Mouse (Mus musculus) forebrain, embryonic 15.5 days (tissue): ENCODE data around the gene Olfr591. TPM values are rescaled to one million over a fixed set of nuclear protein-coding genes. Genes with fewer than 3 reads are reported as not detected.
"Not testable (repeated sequence)": the region's sequence is repeated elsewhere in the genome, so short reads cannot be mapped to it uniquely, and the experiment has no call there.

Experiments used
- ATAC-seq: fragments of 200-750 bp; cut with Nextera tagmentation; replicated peaks from 2 replicates; pipeline ENCODE4 v1.8.0; 2017; ENCODE audit warnings: mild to moderate bottlenecking, moderate TSS enrichment, moderate library complexity
- H3K27ac ChIP-seq: fragments of 300-500 bp; sonication (generic); replicated peaks from 2 replicates; pipeline ENCODE4 v1.5.1; 2015; ENCODE audit warnings: mild to moderate bottlenecking, inconsistent platforms
- H3K27me3 ChIP-seq: fragments of 300-500 bp; sonication (generic); 2 replicates; pipeline ENCODE4 v1.6.1; 2015; ENCODE audit warnings: inconsistent platforms
- H3K36me3 ChIP-seq: fragments of 300-500 bp; sonication (generic); 2 replicates; pipeline ENCODE4 v1.6.1; 2015; ENCODE audit warnings: mild to moderate bottlenecking, inconsistent platforms
- H3K4me1 ChIP-seq: fragments of 300-500 bp; sonication (generic); 2 replicates; pipeline ENCODE4 v1.6.1; 2015; ENCODE audit warnings: inconsistent platforms
- H3K4me2 ChIP-seq: fragments of 300-500 bp; sonication (generic); replicated peaks from 2 replicates; pipeline ENCODE4 v1.6.1; 2015; ENCODE audit warnings: mild to moderate bottlenecking, inconsistent platforms
- H3K4me3 ChIP-seq: fragments of 300-500 bp; sonication (generic); 2 replicates; pipeline ENCODE4 v1.5.1; 2015; ENCODE audit warnings: mild to moderate bottlenecking, inconsistent platforms
- H3K9ac ChIP-seq: fragments of 300-500 bp; sonication (generic); replicated peaks from 2 replicates; pipeline ENCODE4 v1.6.1; 2015; ENCODE audit warnings: mild to moderate bottlenecking, inconsistent platforms
- H3K9me3 ChIP-seq: fragments of 300-500 bp; sonication (generic); 2 replicates; pipeline ENCODE4 v1.6.1; 2016; ENCODE audit warnings: inconsistent platforms
- WGBS: fragments of 180-500 bp; shearing (Covaris S2); methylation state at CpG from one replicate; pipeline ENCODE4 v1.1.7; 2015; ENCODE audit warnings: mixed read lengths; 5-methylcytosine and 5-hydroxymethylcytosine counted together
- polyA plus RNA-seq: library from polyadenylated mRNA; unstranded; fragments of >200 nt; fragmentation: Nextera tagmentation; extraction: Ambion mirVana; gene quantifications from 2 replicates; pipeline ENCODE4 v1.2.1, GENCODE M21; 2015

The Olfr591 gene
- polyA plus RNA-seq, result not detected in 2 replicates

GRCm38 (mm10) chr7:103178240-103178639, at the start of gene Olfr591:
Gene Olfr591, minus strand, starts transcription at chr7:103178340.
- H3K27me3 ChIP-seq, result no peaks in the 10 kb centered on the region
- H3K27ac ChIP-seq, result no peak within 1 kb of the TSS
- no peak for ATAC-seq
- H3K9ac ChIP-seq, result no peak within 1 kb of the TSS
- H3K4me3 ChIP-seq, result no peak within 1 kb of the TSS
- H3K36me3 ChIP-seq, result no peaks in the 10 kb centered on the region
- H3K4me1 ChIP-seq, result no peaks in the 10 kb centered on the region
- H3K9me3 ChIP-seq, result 0 out of 2 replicates have a peak, but pooled peaks cover 4% of the 10 kb centered on the region
- 76% methylated on average over 1 of the region's 1 CpGs for WGBS
- H3K4me2 ChIP-seq, result no peak within 1 kb of the TSS

GRCm38 (mm10) chr7:103216696-103217095, 38.6 kb upstream of the Olfr591 start, which contains the start of gene Olfr594:
Gene Olfr594, plus strand, starts transcription at chr7:103216996.
- Histone ChIP-seq H3K36me3 (no peaks in the 10 kb centered on the region), H3K9ac (no peak within 1 kb of the TSS), H3K4me2 (no peak within 1 kb of the TSS), H3K4me1 (no peaks in the 10 kb centered on the region), H3K9me3 (no peaks in the 10 kb centered on the region), H3K27me3 (no peaks in the 10 kb centered on the region), H3K4me3 (no peak within 1 kb of the TSS), H3K27ac (no peak within 1 kb of the TSS)
- ATAC-seq, result no peak

GRCm38 (mm10) chr7:103212050-103212449, 33.9 kb upstream of the Olfr591 start:
- 87% methylated on average over 5 of the region's 5 CpGs for WGBS
- H3K9ac ChIP-seq, H3K36me3 ChIP-seq, H3K9me3 ChIP-seq, H3K4me2 ChIP-seq, H3K4me3 ChIP-seq, ATAC-seq, H3K27ac ChIP-seq, H3K27me3 ChIP-seq, H3K4me1 ChIP-seq: not testable (repeated sequence)

- Histone ChIP-seq H3K4me1 (no peaks in the 10 kb centered on the region), H3K36me3 (no peaks in the 10 kb centered on the region), H3K4me3 (no peak within 1 kb of the TSS), H3K27me3 (no peaks in the 10 kb centered on the region), H3K9ac (no peak within 1 kb of the TSS), H3K27ac (no peak within 1 kb of the TSS), H3K4me2 (no peak within 1 kb of the TSS), H3K9me3 (no peaks in the 10 kb centered on the region)
- ATAC-seq, result no peak
- 71% methylated on average over 1 of the region's 1 CpGs for WGBS
Measured at GRCm38 (mm10) chr7:103211562-103211961, 33.4 kb upstream of the Olfr591 start, which contains the start of gene Olfr593. Gene Olfr593, plus strand, starts transcription at chr7:103211862.

GRCm38 (mm10) chr7:103184503-103184902, 6.4 kb upstream of the Olfr591 start, which contains the start of gene Olfr592:
Gene Olfr592, plus strand, starts transcription at chr7:103184803.
- 81% methylated on average over 1 of the region's 1 CpGs for WGBS
- H3K27me3 ChIP-seq, H3K9me3 ChIP-seq, H3K27ac ChIP-seq, H3K9ac ChIP-seq, H3K4me1 ChIP-seq, ATAC-seq, H3K4me3 ChIP-seq, H3K36me3 ChIP-seq, H3K4me2 ChIP-seq: not testable (repeated sequence)

GRCm38 (mm10) chr7:103169697-103170096, 8.4 kb downstream of the Olfr591 start:
- no peak overlapping the region for H3K4me3 ChIP-seq
- H3K4me2 ChIP-seq, result no peak overlapping the region
- H3K9me3 ChIP-seq, result no peaks in the 10 kb centered on the region
- no peak overlapping the region for H3K27ac ChIP-seq
- H3K9ac ChIP-seq, result no peak overlapping the region
- no peaks in the 10 kb centered on the region for H3K36me3 ChIP-seq
- 80% methylated on average over 5 of the region's 5 CpGs for WGBS
- no peaks in the 10 kb centered on the region for H3K4me1 ChIP-seq
- no peaks in the 10 kb centered on the region for H3K27me3 ChIP-seq
- no peak for ATAC-seq

GRCm38 (mm10) chr7:103156256-103156655, 21.9 kb downstream of the Olfr591 start, which contains the start of gene Olfr589:
Gene Olfr589, minus strand, starts transcription at chr7:103156356.
- no peak for ATAC-seq
- Histone ChIP-seq H3K4me1 (no peaks in the 10 kb centered on the region), H3K4me2 (no peak within 1 kb of the TSS), H3K4me3 (no peak within 1 kb of the TSS), H3K36me3 (no peaks in the 10 kb centered on the region), H3K27ac (no peak within 1 kb of the TSS), H3K9ac (no peak within 1 kb of the TSS), H3K9me3 (no peaks in the 10 kb centered on the region), H3K27me3 (no peaks in the 10 kb centered on the region)
- WGBS, result 66% methylated on average over 2 of the region's 2 CpGs

- Histone ChIP-seq H3K36me3 (no peaks in the 10 kb centered on the region), H3K4me1 (no peaks in the 10 kb centered on the region), H3K4me3 (no peak within 1 kb of the TSS), H3K9ac (no peak within 1 kb of the TSS), H3K27me3 (no peaks in the 10 kb centered on the region), H3K4me2 (no peak within 1 kb of the TSS), H3K27ac (no peak within 1 kb of the TSS), H3K9me3 (no peaks in the 10 kb centered on the region)
- WGBS, result 83% methylated on average over 1 of the region's 1 CpGs
- ATAC-seq, result no peak
Measured at GRCm38 (mm10) chr7:103140579-103140978, 37.6 kb downstream of the Olfr591 start, which contains the start of gene Olfr588-ps1. Gene Olfr588-ps1, plus strand, starts transcription at chr7:103140879.

GRCm38 (mm10) chr7:103125538-103125937, 52.6 kb downstream of the Olfr591 start, which contains the start of gene Olfr586:
Gene Olfr586, minus strand, starts transcription at chr7:103125638.
- H3K4me2 ChIP-seq, result no peak within 1 kb of the TSS
- WGBS, result 97% methylated on average over 3 of the region's 3 CpGs
- no peak for ATAC-seq

GRCm38 (mm10) chr7:103119406-103119805, 58.7 kb downstream of the Olfr591 start:
- 50% methylated on average over 3 of the region's 3 CpGs for WGBS

More at GRCm38 (mm10) chr7:103125538-103125937, 52.6 kb downstream of the Olfr591 start, which contains the start of gene Olfr586:
- Histone ChIP-seq H3K9me3 (no peaks in the 10 kb centered on the region), H3K36me3 (no peaks in the 10 kb centered on the region), H3K27ac (no peak within 1 kb of the TSS), H3K4me1 (no peaks in the 10 kb centered on the region), H3K4me3 (no peak within 1 kb of the TSS), H3K9ac (no peak within 1 kb of the TSS), H3K27me3 (no peaks in the 10 kb centered on the region)

More at GRCm38 (mm10) chr7:103119406-103119805, 58.7 kb downstream of the Olfr591 start:
- Histone ChIP-seq H3K4me3 (no peak overlapping the region), H3K9ac (no peak overlapping the region), H3K9me3 (no peaks in the 10 kb centered on the region), H3K4me1 (no peaks in the 10 kb centered on the region), H3K4me2 (no peak overlapping the region), H3K27ac (no peak overlapping the region), H3K36me3 (no peaks in the 10 kb centered on the region), H3K27me3 (no peaks in the 10 kb centered on the region)
- ATAC-seq, result no peak

Other genes starting within 250 kb of the Olfr591 start
- gene Olfr573-ps1, start 235.8 kb downstream of the Olfr591 start, polyA plus RNA-seq, result not detected in 2 replicates
- gene Olfr574, start 229.9 kb downstream of the Olfr591 start, polyA plus RNA-seq, result not detected in 2 replicates
- gene Olfr575, start 219.6 kb downstream of the Olfr591 start, polyA plus RNA-seq, result not detected in 2 replicates
- gene Olfr576, start 215.7 kb downstream of the Olfr591 start, polyA plus RNA-seq, result not detected in 2 replicates
- not detected in 2 replicates for gene Olfr577, start 202.4 kb downstream of the Olfr591 start, polyA plus RNA-seq
- not detected in 2 replicates for gene Olfr578, start 189.0 kb downstream of the Olfr591 start, polyA plus RNA-seq
- not detected in 2 replicates for gene Olfr582, start 140.3 kb downstream of the Olfr591 start, polyA plus RNA-seq
- gene Olfr583, start 127.0 kb downstream of the Olfr591 start, polyA plus RNA-seq, result not detected in 2 replicates
- not detected in 2 replicates for gene Olfr584, start 96.5 kb downstream of the Olfr591 start, polyA plus RNA-seq
- gene Olfr585, start 80.6 kb downstream of the Olfr591 start, polyA plus RNA-seq, result not detected in 2 replicates
- not detected in 2 replicates for gene Olfr586, start 52.7 kb downstream of the Olfr591 start, polyA plus RNA-seq
- not detected in 2 replicates for gene Olfr588-ps1, start 37.5 kb downstream of the Olfr591 start, polyA plus RNA-seq
- gene Olfr589, start 22.0 kb downstream of the Olfr591 start, polyA plus RNA-seq, result not detected in 2 replicates
- gene Olfr592, start 6.5 kb upstream of the Olfr591 start, polyA plus RNA-seq, result not detected in 2 replicates
- gene Olfr593, start 33.5 kb upstream of the Olfr591 start, polyA plus RNA-seq, result not detected in 2 replicates
- gene Olfr594, start 38.7 kb upstream of the Olfr591 start, polyA plus RNA-seq, result not detected in 2 replicates
- gene Usp17ld, start 74.2 kb upstream of the Olfr591 start, polyA plus RNA-seq, result not detected in 2 replicates
- not detected in 2 replicates for gene Olfr596, start 127.3 kb upstream of the Olfr591 start, polyA plus RNA-seq
- not detected in 2 replicates for gene Olfr597, start 138.0 kb upstream of the Olfr591 start, polyA plus RNA-seq
- gene Olfr598, start 145.2 kb upstream of the Olfr591 start, polyA plus RNA-seq, result not detected in 2 replicates
- not detected in 2 replicates for gene Olfr599, start 157.6 kb upstream of the Olfr591 start, polyA plus RNA-seq
- gene Olfr600, start 171.3 kb upstream of the Olfr591 start, polyA plus RNA-seq, result not detected in 2 replicates
- gene Olfr601, start 184.3 kb upstream of the Olfr591 start, polyA plus RNA-seq, result not detected in 2 replicates
- not detected in 2 replicates for gene Olfr603, start 207.8 kb upstream of the Olfr591 start, polyA plus RNA-seq
- not detected in 2 replicates for gene Usp17lc, start 236.7 kb upstream of the Olfr591 start, polyA plus RNA-seq